Mouse (Mus musculus) liver, embryonic 14.5 days (tissue): ENCODE results near the gene Pex16. TPM values are rescaled to one million over a fixed set of nuclear protein-coding genes. Genes with fewer than 3 reads are reported as not detected.

Experiments
- ATAC-seq: fragments of 200-750 bp; cut with Nextera tagmentation; 2 replicates; pipeline ENCODE4 v1.8.0; 2017; ENCODE audit warnings: moderate number of reproducible peaks, mild to moderate bottlenecking, moderate library complexity; ENCODE audit not compliant: insufficient read depth
- DNase-seq, 3 experiments: peaks; one replicate each; pipeline ENCODE4 v3.0.0-alpha.2; 2012 to 2013; ENCODE audit warnings: low read depth in 3 of 3, low spot score in 3 of 3
- H3K27ac ChIP-seq: fragments of 300-500 bp; sonication (generic); 2 replicates; pipeline ENCODE4 v1.5.1; 2014; ENCODE audit warnings: moderate library complexity, mild to moderate bottlenecking, control low read depth, inconsistent platforms
- H3K27me3 ChIP-seq: fragments of 300-500 bp; sonication (generic); 2 replicates; pipeline ENCODE4 v1.6.1; 2014; ENCODE audit warnings: mild to moderate bottlenecking, low read length, moderate library complexity; ENCODE audit not compliant: control insufficient read depth, insufficient read depth
- H3K36me3 ChIP-seq: fragments of 300-500 bp; sonication (generic); replicated peaks from 2 replicates; pipeline ENCODE4 v1.6.1; 2014; ENCODE audit warnings: low read depth; ENCODE audit not compliant: control insufficient read depth, insufficient read depth
- H3K4me1 ChIP-seq, 2 experiments: fragments of 200-500 bp in 1 of 2; fragments of 300-500 bp in 1 of 2; sonication (generic) in 1 of 2; replicated peaks; 2 replicates each; pipeline ENCODE4 v1.6.1; 2012 to 2014; ENCODE audit warnings: antibody characterized with exemption in 1 of 2, inconsistent platforms in 1 of 2, low read length in 1 of 2; ENCODE audit not compliant: control insufficient read depth in 2 of 2, insufficient read depth in 2 of 2
- H3K4me2 ChIP-seq: fragments of 300-500 bp; sonication (generic); 2 replicates; pipeline ENCODE4 v1.6.1; 2014; ENCODE audit warnings: low read depth, mild to moderate bottlenecking, control low read depth, moderate library complexity
- H3K4me3 ChIP-seq, 2 experiments: fragments of 200-500 bp in 1 of 2; fragments of 300-500 bp in 1 of 2; sonication (generic) in 1 of 2; 2 replicates each; pipeline ENCODE4 v1.5.1; 2012 to 2014; ENCODE audit warnings: low read depth in 2 of 2, low read length in 2 of 2, mild to moderate bottlenecking in 2 of 2, control low read depth in 1 of 2, inconsistent platforms in 1 of 2, moderate library complexity in 1 of 2; ENCODE audit not compliant: insufficient read depth in 1 of 2
- H3K9ac ChIP-seq: fragments of 300-500 bp; sonication (generic); replicated peaks from 2 replicates; pipeline ENCODE4 v1.6.1; 2014; ENCODE audit warnings: mild to moderate bottlenecking, control low read depth, moderate library complexity
- H3K9me3 ChIP-seq: fragments of 300-500 bp; sonication (generic); 2 replicates; pipeline ENCODE4 v1.6.1; 2016; ENCODE audit warnings: low read length, mixed read lengths; ENCODE audit not compliant: control insufficient read depth
- CTCF ChIP-seq: IDR thresholded peaks from 2 replicates; pipeline ENCODE4 v1.5.1; 2016; ENCODE audit warnings: antibody characterized with exemption, low read depth, control low read depth
- EP300 ChIP-seq: IDR thresholded peaks from 2 replicates; pipeline ENCODE4 v1.6.1; 2016; ENCODE audit warnings: antibody characterized with exemption, low read depth
- WGBS: fragments of 180-500 bp; shearing (Covaris S2); extraction: QIAGEN DNeasy Blood & Tissue Kit; methylation state at CpG from one replicate; pipeline ENCODE4 v1.1.7; 2014; ENCODE audit not compliant: insufficient replicate concordance; 5-methylcytosine and 5-hydroxymethylcytosine counted together
- polyA plus RNA-seq, 2 experiments: library from polyadenylated mRNA; depleted of rRNA in 1 of 2; stranded (reverse) in 1 of 2; unstranded in 1 of 2; fragments of >200 nt; fragmentation: Nextera tagmentation in 1 of 2; extraction: Ambion mirVana in 1 of 2; gene quantifications; 2 replicates each; pipeline versions ENCODE4 v1.2.1 to v1.2.3; 2012 to 2014

The Pex16 gene
- polyA plus RNA-seq (2012; rRNA removed) (14.8 and 15.5 TPM in 2 replicates), polyA plus RNA-seq (2014; fragmentation: Nextera tagmentation; extraction: Ambion mirVana) (19.5 and 20.9 TPM in 2 replicates)

- Histone ChIP-seq H3K9me3 (no peaks in the 10 kb centered on the region), H3K27me3 (peaks cover 30% of the 10 kb centered on the region), H3K4me2 (peak within 1 kb of the TSS; percentile 98), H3K9ac (peak within 1 kb of the TSS; percentile 66), H3K4me3 (peak within 1 kb of the TSS; percentile 66 to 88), H3K4me1 (peaks cover 4 to 13% of the 10 kb centered on the region in 2 experiments; a peak in 3 of 4 replicates), H3K27ac (peak within 1 kb of the TSS; percentile 65), H3K36me3 (peaks cover 6% of the 10 kb centered on the region; the same call in 1 of the 2 replicates)
- WGBS, result 3% methylated on average over 16 of the region's 16 CpGs
- ATAC-seq, result peak; percentile 16; the same call in 1 of the 2 replicates
- DNase-seq, result peak; percentile 43 to 55 (median 46)
- TF ChIP-seq CTCF (no peak), EP300 (no peak)
Measured at GRCm38 (mm10) chr2:92374514-92374913, at the start of gene Pex16, which contains the start of gene Large2. Pex16 (plus strand) TSS chr2:92374676. Large2 (minus strand) TSS chr2:92374869.

GRCm38 (mm10) chr2:92325676-92326075 lies 48.8 kb upstream of the Pex16 start:
- ATAC-seq, result no peak
- H3K27me3 ChIP-seq, result no peaks in the 10 kb centered on the region
- no peaks in the 10 kb centered on the region; the same call in 1 of the 2 replicates for H3K36me3 ChIP-seq
- no peak overlapping the region for H3K4me3 ChIP-seq
- 73% methylated on average over 7 of the region's 7 CpGs for WGBS
- no peak overlapping the region for H3K9ac ChIP-seq
- no peaks in the 10 kb centered on the region for H3K4me1 ChIP-seq
- TF ChIP-seq CTCF, result no peak
- no peak for TF ChIP-seq EP300
- no peak overlapping the region for H3K27ac ChIP-seq
- H3K9me3 ChIP-seq, result no peaks in the 10 kb centered on the region
- no peak overlapping the region for H3K4me2 ChIP-seq
- no peak for DNase-seq

GRCm38 (mm10) chr2:92326221-92326620 lies 48.3 kb upstream of the Pex16 start:
- no peak overlapping the region for H3K27ac ChIP-seq
- no peak for TF ChIP-seq EP300
- no peak for TF ChIP-seq CTCF
- 67% methylated on average over 1 of the region's 1 CpGs for WGBS
- no peaks in the 10 kb centered on the region for H3K27me3 ChIP-seq
- H3K4me1 ChIP-seq, result no peaks in the 10 kb centered on the region
- no peaks in the 10 kb centered on the region; the same call in 1 of the 2 replicates for H3K36me3 ChIP-seq
- H3K9me3 ChIP-seq, result no peaks in the 10 kb centered on the region
- H3K4me3 ChIP-seq, result no peak overlapping the region
- H3K4me2 ChIP-seq, result no peak overlapping the region
- DNase-seq (no peak), ATAC-seq (no peak)
- no peak overlapping the region for H3K9ac ChIP-seq

GRCm38 (mm10) chr2:92327601-92328000 lies 46.9 kb upstream of the Pex16 start:
- DNase-seq (no peak), ATAC-seq (no peak)
- Histone ChIP-seq H3K9ac (no peak overlapping the region), H3K4me3 (no peak overlapping the region), H3K9me3 (no peaks in the 10 kb centered on the region), H3K27ac (no peak overlapping the region), H3K36me3 (no peaks in the 10 kb centered on the region; the same call in 1 of the 2 replicates), H3K4me2 (no peak overlapping the region), H3K4me1 (no peaks in the 10 kb centered on the region), H3K27me3 (no peaks in the 10 kb centered on the region)
- TF ChIP-seq EP300 (no peak), CTCF (no peak)
- 60% methylated on average over 4 of the region's 4 CpGs for whole genome bisulfite sequencing

- H3K4me1 ChIP-seq, result no peaks in the 10 kb centered on the region
- DNase-seq (no peak), ATAC-seq (no peak)
- H3K27me3 ChIP-seq, result no peaks in the 10 kb centered on the region
- H3K9me3 ChIP-seq, result no peaks in the 10 kb centered on the region
- H3K4me2 ChIP-seq, result no peak overlapping the region
- H3K36me3 ChIP-seq, result no peaks in the 10 kb centered on the region; the same call in 1 of the 2 replicates
- no peak overlapping the region for H3K4me3 ChIP-seq
- no peak overlapping the region for H3K27ac ChIP-seq
- 70% methylated on average over 8 of the region's 8 CpGs for WGBS
- no peak overlapping the region for H3K9ac ChIP-seq
- TF ChIP-seq CTCF (no peak), EP300 (no peak)
Measured at GRCm38 (mm10) chr2:92328206-92328605, 46.3 kb upstream of the Pex16 start.
